In the genomic region with DNA sequence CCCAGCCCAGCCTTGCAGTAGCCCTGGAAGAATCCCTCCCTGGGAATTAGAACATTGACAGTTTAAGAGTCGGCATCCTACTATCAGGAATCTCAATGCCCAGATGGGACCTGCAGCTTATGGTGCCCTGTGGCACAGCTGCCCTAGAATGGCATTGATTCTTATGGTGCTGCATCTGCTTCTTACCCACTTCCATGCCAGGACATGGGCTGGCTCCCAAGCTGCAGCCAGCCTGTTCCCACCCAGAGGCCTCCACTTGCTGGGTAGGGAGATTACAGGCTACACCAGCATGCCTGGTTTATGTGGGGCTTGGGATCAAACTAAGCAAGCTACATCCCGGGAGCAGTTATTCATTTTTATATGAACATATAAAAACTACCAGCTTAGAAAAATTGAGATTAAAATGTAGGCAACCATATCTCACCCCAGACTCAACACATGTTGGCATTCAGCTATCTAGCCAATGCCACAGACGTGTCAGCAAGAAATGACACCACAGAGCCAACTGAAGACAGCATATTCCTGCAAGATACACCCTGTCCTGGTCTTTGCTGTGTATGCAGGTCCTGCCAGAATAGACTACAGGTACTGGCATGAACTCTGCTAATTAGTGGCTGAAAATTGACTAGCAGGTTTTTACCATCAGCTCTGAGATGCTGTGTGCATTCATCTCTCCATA, we compare ENCODE assay signal across 26 mouse cellular contexts. TPM values are rescaled to one million over a fixed set of nuclear protein-coding genes. Genes with fewer than 3 reads are reported as not detected.
A peak's percentile ranks its signal among the peaks of the same experiment; 100 is the strongest.
DNase-seq lines count a peak whose midpoint lies in the region; ATAC-seq and TF ChIP-seq lines count a peak whose summit lies in the region.
"Had no signal": no experiment of that assay in that cellular context is flagged by ENCODE, and none has a peak within 500 bp of the region (broad histone marks: within the 10 kb centered on the region; RNA-seq: fewer than 3 reads in every experiment).

No protein-coding gene starts in this region.

- no peak for DNase-seq in forebrain, postnatal 0 days
- DNase-seq in forebrain, embryonic 10.5 days (ENCODE audit: extremely low spot score, low spot score) = no peak
- DNase-seq in heart, postnatal 14 days = no peak
- no peak for DNase-seq in B cell, adult 2 months
- DNase-seq: adrenal gland, adult 8-10 months; adrenal gland, postnatal 25 days; cerebellum, adult 11-12 months; cerebellum, adult 8-10 months; cerebellum, postnatal 36 days; gastrocnemius, adult 2 months; gastrocnemius, postnatal 14 days; heart, adult 18-20 months; heart, postnatal 10 days; heart, postnatal 4 days; kidney, adult 11 months had no signal

- ATAC-seq in forebrain, postnatal 0 days = peak; percentile 61
- ATAC-seq in common myeloid progenitor, adult 5-6 weeks (replicated peaks; ENCODE audit: low read depth, poor library complexity, severe bottlenecking) = peak; percentile 75
- peak; percentile 41 for ATAC-seq in erythroblast, adult 5-6 weeks (replicated peaks; ENCODE audit: low FRiP score, poor library complexity, severe bottlenecking)
- ATAC-seq: activated CD4-positive, CD25-positive, alpha-beta regulatory T cell, adult 4 months; forebrain, embryonic 13.5 days; intestine, embryonic 15.5 days had no signal

- no peak overlapping the region for H3K4me3 ChIP-seq in forebrain, postnatal 0 days (ENCODE audit: low read depth, low read length)
- H3K4me3 ChIP-seq in forebrain, embryonic 10.5 days = no peak overlapping the region
- H3K4me3 ChIP-seq: forebrain, embryonic 13.5 days; gastrocnemius, adult 2 months; heart, embryonic 12.5 days; heart, embryonic 15.5 days; hindbrain, embryonic 12.5 days; hindbrain, embryonic 15.5 days; intestine, embryonic 15.5 days had no signal

- no peaks in the 10 kb centered on the region for H3K4me1 ChIP-seq in forebrain, postnatal 0 days (ENCODE audit: insufficient read depth)
- H3K4me1 ChIP-seq in forebrain, embryonic 10.5 days = peaks cover 12% of the 10 kb centered on the region; the same call in 1 of the 2 replicates
- H3K4me1 ChIP-seq: heart, embryonic 15.5 days; hindbrain, embryonic 15.5 days; intestine, embryonic 15.5 days had no signal

- no peak for TF ChIP-seq CTCF in forebrain, postnatal 0 days (IDR thresholded peaks at IDR 0.05; ENCODE audit: low read depth)

- H3K9me3 ChIP-seq in forebrain, postnatal 0 days (ENCODE audit: low read length) = no peaks in the 10 kb centered on the region
- no peaks in the 10 kb centered on the region for H3K9me3 ChIP-seq in forebrain, embryonic 10.5 days
- H3K9me3 ChIP-seq: forebrain, embryonic 13.5 days; heart, embryonic 12.5 days; heart, embryonic 15.5 days; hindbrain, embryonic 12.5 days; hindbrain, embryonic 15.5 days; intestine, embryonic 15.5 days had no signal

- WGBS in forebrain, postnatal 0 days = 60% methylated on average over 3 of the region's 3 CpGs
- 85% methylated on average over 3 of the region's 3 CpGs for WGBS in forebrain, embryonic 10.5 days

- H3K4me2 ChIP-seq in forebrain, postnatal 0 days (ENCODE audit: low read depth) = no peak overlapping the region
- H3K4me2 ChIP-seq: forebrain, embryonic 13.5 days; heart, embryonic 12.5 days; heart, embryonic 15.5 days; hindbrain, embryonic 12.5 days; hindbrain, embryonic 15.5 days; intestine, embryonic 15.5 days had no signal

- intact Hi-C loops in heart, postnatal 14 days (cut with DNase I) = no loop called here

- H3K27me3 ChIP-seq in forebrain, postnatal 0 days (ENCODE audit: insufficient read depth, low read length) = no peaks in the 10 kb centered on the region
- H3K27me3 ChIP-seq in forebrain, embryonic 10.5 days (ENCODE audit: poor library complexity, severe bottlenecking) = no peaks in the 10 kb centered on the region
- H3K27me3 ChIP-seq: forebrain, embryonic 13.5 days; heart, embryonic 15.5 days; hindbrain, embryonic 15.5 days; intestine, embryonic 15.5 days had no signal

- H3K9ac ChIP-seq in forebrain, postnatal 0 days = no peak overlapping the region
- H3K9ac ChIP-seq: forebrain, embryonic 13.5 days; heart, embryonic 12.5 days; heart, embryonic 15.5 days; hindbrain, embryonic 12.5 days; hindbrain, embryonic 15.5 days; intestine, embryonic 15.5 days had no signal

- H3K36me3 ChIP-seq in forebrain, postnatal 0 days (ENCODE audit: insufficient read depth) = no peaks in the 10 kb centered on the region
- H3K36me3 ChIP-seq in forebrain, embryonic 10.5 days (replicated peaks) = no peaks in the 10 kb centered on the region
- H3K36me3 ChIP-seq: heart, embryonic 12.5 days; heart, embryonic 15.5 days; hindbrain, embryonic 12.5 days; hindbrain, embryonic 15.5 days; intestine, embryonic 15.5 days had no signal

- no peak overlapping the region for H3K27ac ChIP-seq in forebrain, postnatal 0 days (ENCODE audit: low read depth, low read length)
- no peak overlapping the region for H3K27ac ChIP-seq in forebrain, embryonic 10.5 days
- H3K27ac ChIP-seq: forebrain, embryonic 13.5 days; gastrocnemius, adult 2 months; heart, embryonic 15.5 days; hindbrain, embryonic 12.5 days; hindbrain, embryonic 15.5 days; intestine, embryonic 15.5 days had no signal

RNA-seq across cellular contexts. Expression of a gene that starts 42.7 kb away (rescaled TPM):
- 0.08 TPM in 1 of 2 replicates, not detected in the other for total RNA-seq in forebrain, postnatal 0 days (2014; rRNA removed)
- polyA plus RNA-seq in forebrain, postnatal 0 days (2015; fragmentation: Nextera tagmentation; extraction: Ambion mirVana) = 0.21 and 0.92 TPM in 2 replicates
- polyA plus RNA-seq in forebrain, embryonic 10.5 days (2016; fragmentation: Nextera tagmentation; extraction: Ambion mirVana) = 0.25 TPM in 1 of 2 replicates, not detected in the other
- total RNA-seq in common myeloid progenitor, adult 5-6 weeks (2017) = 6.0 and 8.2 TPM in 2 replicates
- total RNA-seq in erythroblast, adult 5-6 weeks (2015; ENCODE audit: low replicate concordance) = not detected in 2 replicates
- total RNA-seq in erythroblast, adult 5-6 weeks (2017; ENCODE audit: low replicate concordance) = 0.70 and 1.1 TPM in 2 replicates
- not detected for total RNA-seq in heart, postnatal 14 days (2021)
- total RNA-seq: adrenal gland, postnatal 25 days; ES-E14; gastrocnemius, adult 2 months; heart, adult 18-20 months; heart, postnatal 10 days; heart, postnatal 4 days had no signal
- polyA plus RNA-seq: embryonic facial prominence, embryonic 11.5 days; heart, embryonic 12.5 days; heart, embryonic 15.5 days; hindbrain, embryonic 12.5 days had no signal

RNA-seq across cellular contexts. Expression of a gene that starts 49.5 kb away (rescaled TPM):
- 202 and 291 TPM in 2 replicates for total RNA-seq in forebrain, postnatal 0 days (2014; rRNA removed)
- 569 and 710 TPM in 2 replicates for polyA plus RNA-seq in forebrain, postnatal 0 days (2015; fragmentation: Nextera tagmentation; extraction: Ambion mirVana)
- polyA plus RNA-seq in forebrain, embryonic 10.5 days (2016; fragmentation: Nextera tagmentation; extraction: Ambion mirVana) = 324 and 343 TPM in 2 replicates
- total RNA-seq in common myeloid progenitor, adult 5-6 weeks (2017) = 124 and 156 TPM in 2 replicates
- 37.2 and 48.6 TPM in 2 replicates for total RNA-seq in erythroblast, adult 5-6 weeks (2015; ENCODE audit: low replicate concordance)
- 8.2 and 24.3 TPM in 2 replicates for total RNA-seq in erythroblast, adult 5-6 weeks (2017; ENCODE audit: low replicate concordance)
- total RNA-seq in heart, postnatal 14 days (2021) = 100 to 1,000 TPM; 217 to 236 TPM
